ENCODE assay signal across 8 mouse cellular contexts in the genomic region with DNA sequence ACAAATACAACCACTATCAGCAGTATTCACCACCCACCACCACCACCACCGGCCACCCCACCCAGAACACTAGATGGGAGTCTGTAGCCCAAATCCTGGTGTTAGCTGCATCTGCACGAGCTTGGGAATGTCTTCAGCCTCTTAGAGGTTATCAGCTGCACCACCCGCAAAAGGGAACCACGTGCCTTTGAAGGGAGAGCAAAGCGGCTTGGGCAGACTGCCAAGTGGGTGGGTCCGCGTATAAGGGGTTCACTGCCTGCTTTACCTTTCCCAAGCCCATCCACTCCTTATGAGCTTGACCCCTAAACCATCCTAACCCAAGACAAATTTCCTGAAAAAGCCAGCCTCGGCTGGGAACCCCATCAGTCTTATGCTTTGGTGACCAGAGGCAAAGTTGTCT.
DNase-seq lines count a peak whose midpoint lies in the region; ATAC-seq and TF ChIP-seq lines count a peak whose summit lies in the region.

No protein-coding gene starts in this region.

- no peaks in the 10 kb centered on the region for H3K4me1 ChIP-seq in intestine, embryonic 14.5 days (replicated peaks; ENCODE audit: control insufficient read depth, insufficient read depth, low read length)
- no peaks in the 10 kb centered on the region for H3K4me1 ChIP-seq in intestine, embryonic 16.5 days (ENCODE audit: control insufficient read depth, insufficient read depth, low read length)
- H3K4me1 ChIP-seq in heart, postnatal 0 days (ENCODE audit: control insufficient read depth, insufficient read depth): peaks cover 4% of the 10 kb centered on the region; the same call in 1 of the 2 replicates

- no peak overlapping the region for H3K9ac ChIP-seq in intestine, embryonic 14.5 days (ENCODE audit: low read length)
- H3K9ac ChIP-seq in intestine, embryonic 16.5 days (ENCODE audit: low read depth, low read length): no peak overlapping the region
- H3K9ac ChIP-seq in heart, postnatal 0 days (replicated peaks; ENCODE audit: low read depth, low read length): no peak overlapping the region

- TF ChIP-seq CTCF in heart, postnatal 0 days (IDR thresholded peaks at IDR 0.05; ENCODE audit: low read depth): no peak

- no peak overlapping the region for H3K4me2 ChIP-seq in intestine, embryonic 14.5 days (ENCODE audit: low read length)
- H3K4me2 ChIP-seq in intestine, embryonic 16.5 days (ENCODE audit: low read depth, low read length): no peak overlapping the region
- peak overlapping the region; percentile 34; the same call in 1 of the 2 replicates for H3K4me2 ChIP-seq in heart, postnatal 0 days (ENCODE audit: low read depth, low read length)

- WGBS in intestine, embryonic 14.5 days: 59% methylated on average over 8 of the region's 8 CpGs
- 49% methylated on average over 8 of the region's 8 CpGs for WGBS in intestine, embryonic 16.5 days
- WGBS in heart, postnatal 0 days: 16% methylated on average over 8 of the region's 8 CpGs

- ATAC-seq in intestine, embryonic 14.5 days (replicated peaks; ENCODE audit: low FRiP score, low TSS enrichment, low read depth): 0 out of 2 replicates have a peak, but pooled peaks have one; percentile 3
- no peak for ATAC-seq in intestine, embryonic 16.5 days
- no peak for ATAC-seq in heart, postnatal 0 days (ENCODE audit: insufficient read depth, low read depth)
- ATAC-seq in activated CD4-positive, CD25-positive, alpha-beta regulatory T cell, adult 4 months: no peak

- no peaks in the 10 kb centered on the region for H3K27me3 ChIP-seq in intestine, embryonic 14.5 days (replicated peaks; ENCODE audit: control insufficient read depth, insufficient read depth, low read length)
- H3K27me3 ChIP-seq in intestine, embryonic 16.5 days (replicated peaks; ENCODE audit: control insufficient read depth, insufficient read depth, low read length): no peaks in the 10 kb centered on the region
- no peaks in the 10 kb centered on the region for H3K27me3 ChIP-seq in heart, postnatal 0 days (ENCODE audit: control insufficient read depth, insufficient read depth, low read length)

- no peak overlapping the region for H3K4me3 ChIP-seq in intestine, embryonic 14.5 days (ENCODE audit: low read depth, low read length)
- no peak overlapping the region for H3K4me3 ChIP-seq in intestine, embryonic 16.5 days (ENCODE audit: low read length)
- H3K4me3 ChIP-seq in heart, postnatal 0 days (ENCODE audit: low read depth, low read length): no peak overlapping the region

- no peak for TF ChIP-seq EP300 in heart, postnatal 0 days (IDR thresholded peaks at IDR 0.05; ENCODE audit: low read depth)

- DNase-seq in intestine, embryonic 14.5 days (ENCODE audit: low spot score): no peak
- peak; percentile 8 for DNase-seq in right cerebral cortex, adult 18-20 months
- no peak for DNase-seq in right cerebral cortex, postnatal 25 days
- DNase-seq in heart, postnatal 0 days (ENCODE audit: low spot score): no peak
- peak; percentile 18 for DNase-seq in thymus, postnatal 14 days
- no peak for DNase-seq in embryo, embryonic 10.5 days (ENCODE audit: low spot score)

- no peak overlapping the region for H3K27ac ChIP-seq in intestine, embryonic 14.5 days (ENCODE audit: low read depth)
- H3K27ac ChIP-seq in intestine, embryonic 16.5 days (ENCODE audit: low read length): no peak overlapping the region
- H3K27ac ChIP-seq in heart, postnatal 0 days (ENCODE audit: low read depth): no peak overlapping the region

- no peaks in the 10 kb centered on the region for H3K9me3 ChIP-seq in intestine, embryonic 14.5 days (ENCODE audit: control insufficient read depth, low read length)
- no peaks in the 10 kb centered on the region for H3K9me3 ChIP-seq in intestine, embryonic 16.5 days (ENCODE audit: control insufficient read depth, low read length)
- H3K9me3 ChIP-seq in heart, postnatal 0 days (replicated peaks; ENCODE audit: control insufficient read depth, low read length): no peaks in the 10 kb centered on the region

- no peaks in the 10 kb centered on the region for H3K36me3 ChIP-seq in intestine, embryonic 14.5 days (ENCODE audit: control insufficient read depth, insufficient read depth, low read length)
- H3K36me3 ChIP-seq in intestine, embryonic 16.5 days (ENCODE audit: control insufficient read depth, insufficient read depth, low read length): no peaks in the 10 kb centered on the region
- no peaks in the 10 kb centered on the region for H3K36me3 ChIP-seq in heart, postnatal 0 days (replicated peaks; ENCODE audit: control insufficient read depth, insufficient read depth, low read length)

Comparison
In these comparisons a context has a peak if more than half of its experiments do, and no peak if none do; other contexts are left out.
1. DNase-seq: peak in right cerebral cortex, adult 18-20 months (single experiment) and thymus, postnatal 14 days (single experiment); none in intestine, embryonic 14.5 days (single experiment), right cerebral cortex, postnatal 25 days (single experiment), heart, postnatal 0 days (single experiment) and embryo, embryonic 10.5 days (single experiment).